Mouse (Mus musculus): ENCODE data around the gene Lamp2. TPM values are rescaled to one million over a fixed set of nuclear protein-coding genes. Genes with fewer than 3 reads are reported as not detected.
"Not testable (repeated sequence)": the region's sequence is repeated elsewhere in the genome, so short reads cannot be mapped to it uniquely, and the experiment has no call there.

Gene Lamp2
- polyA plus RNA-seq, 1 experiment from 2014 or later, result 48.0 TPM

DNA sequence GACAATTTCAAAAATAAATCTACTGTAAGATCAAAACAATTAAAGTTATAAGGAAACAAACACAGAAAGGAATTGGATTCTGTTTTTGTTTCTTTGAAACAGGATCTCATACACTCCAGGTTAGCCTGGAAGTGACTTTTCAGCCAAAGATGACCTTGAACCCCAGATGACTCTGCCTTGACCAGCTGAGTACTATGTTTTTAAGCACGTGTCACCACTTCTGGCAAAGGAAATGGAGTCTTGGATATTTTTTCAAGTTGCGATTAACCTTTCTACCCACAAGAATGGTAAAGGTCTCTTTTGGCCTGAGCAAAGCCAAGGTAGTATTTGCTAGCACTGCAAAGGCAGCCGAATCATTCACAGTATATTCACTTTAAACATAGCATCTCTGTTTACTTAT lies 33.2 kb downstream of the Lamp2 start:
- H3K4me1 ChIP-seq, result no peaks in the 10 kb centered on the region
- no peak for ATAC-seq
- H3K4me3 ChIP-seq, result no peak overlapping the region
- no peaks in the 10 kb centered on the region for H3K27me3 ChIP-seq
- no peak overlapping the region for H3K27ac ChIP-seq
- H3K9me3 ChIP-seq (replicated peaks), result no peaks in the 10 kb centered on the region
- 87% methylated on average over 3 of the region's 3 CpGs for WGBS
- H3K4me2 ChIP-seq, result no peak overlapping the region
- H3K9ac ChIP-seq, result no peak overlapping the region
- H3K36me3 ChIP-seq (ENCODE audit: poor library complexity, severe bottlenecking), result peaks cover 3% of the 10 kb centered on the region; the same call in 1 of the 2 replicates

- Histone ChIP-seq H3K9ac (no peak overlapping the region), H3K4me3 (no peak overlapping the region), H3K27me3 (no peaks in the 10 kb centered on the region), H3K4me2 (no peak overlapping the region), H3K36me3 (ENCODE audit: poor library complexity, severe bottlenecking) (no peaks in the 10 kb centered on the region), H3K4me1 (no peaks in the 10 kb centered on the region), H3K9me3 (replicated peaks) (no peaks in the 10 kb centered on the region), H3K27ac (no peak overlapping the region)
- no peak for ATAC-seq
- WGBS, result 77% methylated on average over 3 of the region's 3 CpGs
These were observed 33.9 kb downstream of the Lamp2 start for GRCm38 (mm10) chrX:38422396-38422795.

DNA sequence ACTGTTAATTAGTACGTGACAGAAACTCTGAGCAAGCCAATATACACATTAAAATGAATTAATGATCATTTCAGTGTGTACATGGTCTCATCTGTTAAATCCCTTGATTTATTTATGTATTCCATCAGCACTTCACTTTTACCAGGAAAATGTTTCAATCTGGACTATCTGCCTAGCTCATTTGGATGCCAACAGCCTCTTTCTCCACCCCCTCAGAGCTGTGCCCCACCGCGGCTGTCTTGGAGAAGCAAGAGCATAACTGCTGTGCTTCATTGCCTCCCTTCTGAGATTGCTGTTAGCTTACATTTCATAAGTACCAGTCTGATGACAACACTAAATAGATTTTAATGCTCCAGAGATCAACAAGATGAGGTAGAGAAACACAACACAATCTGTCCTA lies 52.4 kb downstream of the Lamp2 start:
- Histone ChIP-seq H3K4me3 (no peak overlapping the region), H3K27me3 (no peaks in the 10 kb centered on the region), H3K9me3 (replicated peaks) (no peaks in the 10 kb centered on the region), H3K4me1 (no peaks in the 10 kb centered on the region), H3K4me2 (no peak overlapping the region), H3K9ac (no peak overlapping the region), H3K36me3 (ENCODE audit: poor library complexity, severe bottlenecking) (no peaks in the 10 kb centered on the region), H3K27ac (no peak overlapping the region)
- 46% methylated on average over 3 of the region's 3 CpGs for WGBS
- peak; percentile 83 for ATAC-seq

GRCm38 (mm10) chrX:38402981-38403380 lies 53.3 kb downstream of the Lamp2 start:
- no peaks in the 10 kb centered on the region for H3K4me1 ChIP-seq
- 63% methylated on average over 5 of the region's 5 CpGs for WGBS
- no peak overlapping the region for H3K4me2 ChIP-seq
- H3K27me3 ChIP-seq, result no peaks in the 10 kb centered on the region
- no peaks in the 10 kb centered on the region for H3K36me3 ChIP-seq (ENCODE audit: poor library complexity, severe bottlenecking)
- no peaks in the 10 kb centered on the region for H3K9me3 ChIP-seq (replicated peaks)
- no peak overlapping the region for H3K9ac ChIP-seq
- no peak overlapping the region for H3K4me3 ChIP-seq
- no peak overlapping the region for H3K27ac ChIP-seq
- ATAC-seq, result no peak

DNA sequence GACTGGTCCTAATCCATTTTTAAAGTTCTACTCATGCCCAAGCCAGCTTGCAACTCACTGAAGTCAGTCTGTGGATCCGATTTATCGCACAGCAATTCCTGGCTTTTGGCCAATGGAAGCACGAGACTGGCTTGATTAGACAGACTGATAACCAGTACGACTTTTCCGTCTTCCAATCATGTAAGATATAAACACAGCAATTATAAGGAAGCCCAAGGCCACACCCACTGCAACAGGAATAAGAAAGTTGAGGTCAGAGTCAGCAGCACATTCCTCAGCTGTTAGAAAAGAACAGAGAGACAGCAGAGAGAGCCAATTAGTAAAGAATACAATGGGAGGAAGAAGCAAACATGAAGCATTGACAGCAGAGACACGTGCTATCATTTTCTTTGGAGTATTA lies 54.2 kb downstream of the Lamp2 start:
- no peaks in the 10 kb centered on the region for H3K9me3 ChIP-seq (replicated peaks)
- no peak overlapping the region for H3K27ac ChIP-seq
- H3K36me3 ChIP-seq (ENCODE audit: poor library complexity, severe bottlenecking), result no peaks in the 10 kb centered on the region
- no peak overlapping the region for H3K9ac ChIP-seq
- H3K27me3 ChIP-seq, result no peaks in the 10 kb centered on the region
- H3K4me3 ChIP-seq, result no peak overlapping the region
- no peaks in the 10 kb centered on the region for H3K4me1 ChIP-seq
- ATAC-seq, result no peak
- H3K4me2 ChIP-seq, result no peak overlapping the region
- 56% methylated on average over 6 of the region's 6 CpGs for WGBS

GRCm38 (mm10) chrX:38400616-38401015 lies 55.6 kb downstream of the Lamp2 start:
- Histone ChIP-seq H3K4me2 (no peak overlapping the region), H3K27me3 (no peaks in the 10 kb centered on the region), H3K9ac (no peak overlapping the region), H3K4me1 (no peaks in the 10 kb centered on the region), H3K36me3 (ENCODE audit: poor library complexity, severe bottlenecking) (no peaks in the 10 kb centered on the region), H3K9me3 (replicated peaks) (no peaks in the 10 kb centered on the region), H3K4me3 (no peak overlapping the region), H3K27ac (no peak overlapping the region)
- WGBS, result 89% methylated on average over 3 of the region's 3 CpGs
- no peak for ATAC-seq

- WGBS, result 94% methylated on average over 1 of the region's 1 CpGs
- no peaks in the 10 kb centered on the region for H3K9me3 ChIP-seq (replicated peaks)
- no peak for ATAC-seq
- H3K4me1 ChIP-seq, result no peaks in the 10 kb centered on the region
- H3K4me2 ChIP-seq, result no peak overlapping the region
- no peak overlapping the region for H3K4me3 ChIP-seq
- H3K36me3 ChIP-seq (ENCODE audit: poor library complexity, severe bottlenecking), result no peaks in the 10 kb centered on the region
- no peak overlapping the region for H3K9ac ChIP-seq
- H3K27ac ChIP-seq, result no peak overlapping the region
- H3K27me3 ChIP-seq, result no peaks in the 10 kb centered on the region
These were observed 56.6 kb downstream of the Lamp2 start for GRCm38 (mm10) chrX:38399671-38400070.

DNA sequence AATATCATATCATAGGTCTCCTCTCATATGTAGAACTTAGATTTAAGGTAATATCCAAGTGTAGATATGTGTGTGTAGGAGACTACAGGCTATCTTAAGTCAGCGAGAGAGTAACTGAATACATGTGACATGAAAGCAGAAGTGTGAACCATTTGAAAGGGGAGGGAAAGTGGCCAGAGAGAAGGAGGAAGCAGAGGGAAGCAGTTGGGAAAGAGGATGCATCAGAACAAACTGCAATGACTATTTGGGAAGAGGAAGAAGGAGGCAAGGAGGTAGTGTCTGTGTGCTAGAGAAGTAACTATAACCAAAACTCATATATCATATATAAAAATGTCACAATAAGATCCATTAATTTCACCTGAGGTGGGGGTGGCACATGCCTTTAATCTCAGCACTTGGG lies 83.1 kb downstream of the Lamp2 start:
- not testable (repeated sequence) for H3K36me3 ChIP-seq (ENCODE audit: poor library complexity, severe bottlenecking); ATAC-seq; H3K4me1 ChIP-seq; H3K9me3 ChIP-seq (replicated peaks); H3K4me3 ChIP-seq; H3K27me3 ChIP-seq; H3K9ac ChIP-seq; H3K4me2 ChIP-seq; H3K27ac ChIP-seq
- WGBS, result 86% methylated on average over 1 of the region's 1 CpGs

- ATAC-seq; H3K9ac ChIP-seq; H3K27me3 ChIP-seq; H3K4me1 ChIP-seq; H3K36me3 ChIP-seq (ENCODE audit: poor library complexity, severe bottlenecking); H3K4me2 ChIP-seq; H3K27ac ChIP-seq; H3K4me3 ChIP-seq; H3K9me3 ChIP-seq (replicated peaks): not testable (repeated sequence)
- 72% methylated on average over 1 of the region's 1 CpGs for WGBS
These were observed 91.6 kb downstream of the Lamp2 start for GRCm38 (mm10) chrX:38364621-38365020.

GRCm38 (mm10) chrX:38362016-38362415 lies 94.2 kb downstream of the Lamp2 start:
- Histone ChIP-seq H3K9ac (no peak overlapping the region), H3K4me2 (no peak overlapping the region), H3K27ac (no peak overlapping the region), H3K9me3 (replicated peaks) (no peaks in the 10 kb centered on the region), H3K4me1 (no peaks in the 10 kb centered on the region), H3K36me3 (ENCODE audit: poor library complexity, severe bottlenecking) (no peaks in the 10 kb centered on the region), H3K27me3 (no peaks in the 10 kb centered on the region), H3K4me3 (no peak overlapping the region)
- WGBS, result 76% methylated on average over 8 of the region's 8 CpGs
- no peak for ATAC-seq

Other genes starting within 250 kb of the Lamp2 start
- 12.5 and 16.1 TPM in 2 replicates for gene Tmem255a, start 204.0 kb downstream of the Lamp2 start, polyA plus RNA-seq (2015; fragmentation: Nextera tagmentation; extraction: Ambion mirVana)
- not detected in 2 replicates for gene Atp1b4, start 140.3 kb downstream of the Lamp2 start, polyA plus RNA-seq (2015; fragmentation: Nextera tagmentation; extraction: Ambion mirVana)
- gene Cul4b, start 119.7 kb upstream of the Lamp2 start, polyA plus RNA-seq (2015; fragmentation: Nextera tagmentation; extraction: Ambion mirVana), result 22.1 and 23.6 TPM in 2 replicates
- 132 and 138 TPM in 2 replicates for gene Mcts1, start 144.1 kb upstream of the Lamp2 start, polyA plus RNA-seq (2015; fragmentation: Nextera tagmentation; extraction: Ambion mirVana)
- gene C1galt1c1, start 178.6 kb upstream of the Lamp2 start, polyA plus RNA-seq (2015; fragmentation: Nextera tagmentation; extraction: Ambion mirVana), result 24.0 and 25.3 TPM in 2 replicates